Mouse (Mus musculus): ENCODE data around the gene Dact2.

- no peak for TF ChIP-seq POLR2A (IDR thresholded peaks at IDR 0.05; ENCODE audit: control insufficient read depth in 1 of 2, insufficient read depth in 1 of 2, low read depth in 1 of 2, low read length in 2 of 2, poor library complexity in 1 of 2)
- TF ChIP-seq TCF12 (IDR thresholded peaks at IDR 0.05; ENCODE audit: low read depth, low read length), result no peak
- TF ChIP-seq MAX (IDR thresholded peaks at IDR 0.05; ENCODE audit: low read length), result no peak
- TF ChIP-seq RAD21 (IDR thresholded peaks at IDR 0.05; ENCODE audit: low read depth, low read length), result no peak
- no peak for TF ChIP-seq ELF1 (IDR thresholded peaks at IDR 0.05; ENCODE audit: low read depth, low read length)
- no peak for TF ChIP-seq ETS1 (IDR thresholded peaks at IDR 0.05; ENCODE audit: low read depth, low read length)
- TF ChIP-seq CTCF (IDR thresholded peaks at IDR 0.05 in 2 of 3, conservative IDR thresholded peaks at IDR 0.05 in 1 of 3; ENCODE audit: control insufficient read depth in 1 of 3, insufficient read depth in 1 of 3, low read depth in 2 of 3, low read length in 3 of 3, poor library complexity in 1 of 3, severe bottlenecking in 1 of 3), result no peak
- no peak for TF ChIP-seq USF1 (IDR thresholded peaks at IDR 0.05; ENCODE audit: low read depth, low read length)
- TF ChIP-seq SIN3A (IDR thresholded peaks at IDR 0.05; ENCODE audit: low read length), result no peak
Measured at GRCm38 (mm10) chr17:14204061-14204460, at the start of gene Dact2.
